Mouse (Mus musculus) liver, embryonic 14.5 days (tissue): ENCODE measurements at regions not wholly inside any gene's neighbourhood (a gene's known extent, or its start where the extent isn't known, plus 50 kb on each side); places are given as distances from the start of the nearest gene placed in this dataset.

Experiments used
- CTCF ChIP-seq: IDR thresholded peaks from 2 replicates; pipeline ENCODE4 v1.5.1; 2016; ENCODE audit warnings: antibody characterized with exemption, low read depth, control low read depth
- EP300 ChIP-seq: IDR thresholded peaks from 2 replicates; pipeline ENCODE4 v1.6.1; 2016; ENCODE audit warnings: antibody characterized with exemption, low read depth

DNA sequence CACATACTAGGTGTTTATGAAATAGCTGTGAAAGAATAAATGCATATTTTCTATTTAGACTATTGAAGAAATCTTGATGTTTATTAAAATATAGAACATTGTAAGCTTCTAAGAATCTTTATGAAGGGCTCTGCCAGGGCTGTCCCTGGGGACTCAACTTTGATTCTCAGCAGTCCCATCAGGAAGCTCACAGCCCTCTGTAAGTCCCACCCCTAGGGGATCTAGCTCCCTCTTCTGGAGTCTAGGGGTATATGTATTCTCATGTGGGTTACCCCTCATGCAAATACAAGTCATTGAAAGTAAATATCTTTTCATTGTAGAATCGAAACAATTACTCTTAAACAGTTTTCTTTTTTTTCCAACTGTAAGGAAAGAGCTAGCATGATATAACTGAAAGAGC lies 521.6 kb downstream of the Nfib start:
- TF ChIP-seq CTCF (no peak), EP300 (no peak)
